Mouse (Mus musculus) adrenal gland, adult 8-10 months (tissue): Measurements from ENCODE around the gene Zfp141. TPM values are rescaled to one million over a fixed set of nuclear protein-coding genes. Genes with fewer than 3 reads are reported as not detected.

Source experiments
- DNase-seq: peaks from one replicate; pipeline ENCODE4 v3.0.0; 2022
- total RNA-seq, 4 experiments: library from RNA; stranded (reverse); gene quantifications; 2 replicates each; pipeline ENCODE4 v1.2.4; 2022

Zfp141 gene
- 10 to 100 TPM; 14.7 to 28.4 (median 20.0) TPM for total RNA-seq

GRCm38 (mm10) chr7:42505588-42505987, at the start of gene Zfp141:
Gene Zfp141 (minus strand): TSS chr7:42505740.
- peak; percentile 86 for DNase-seq

- no peak for DNase-seq
Measured at GRCm38 (mm10) chr7:42551766-42552165, 46.2 kb upstream of the Zfp141 start.

- DNase-seq = no peak
Measured at GRCm38 (mm10) chr7:42505186-42505585, 354 bp downstream of the Zfp141 start.

DNA sequence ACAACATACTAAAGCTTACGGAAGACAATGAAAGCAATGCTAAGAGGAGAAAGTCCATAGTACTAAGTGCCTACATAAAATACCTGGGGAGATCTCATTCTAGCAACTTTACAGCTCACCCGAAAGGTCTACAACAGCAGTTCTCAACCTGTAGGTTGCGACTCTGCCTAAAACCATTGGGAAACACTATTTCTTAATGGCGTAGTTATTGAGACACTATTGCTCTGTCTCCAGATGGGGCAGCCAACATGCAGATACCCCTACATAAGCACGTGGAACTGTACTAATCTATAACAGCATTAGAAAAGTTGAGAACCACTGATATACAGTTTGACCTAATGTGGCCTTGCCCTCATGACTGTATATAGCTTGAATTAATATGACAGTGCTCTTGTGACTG, 7.3 kb downstream of the Zfp141 start:
- no peak for DNase-seq

GRCm38 (mm10) chr7:42497356-42497755, 8.2 kb downstream of the Zfp141 start:
- DNase-seq = no peak

DNA sequence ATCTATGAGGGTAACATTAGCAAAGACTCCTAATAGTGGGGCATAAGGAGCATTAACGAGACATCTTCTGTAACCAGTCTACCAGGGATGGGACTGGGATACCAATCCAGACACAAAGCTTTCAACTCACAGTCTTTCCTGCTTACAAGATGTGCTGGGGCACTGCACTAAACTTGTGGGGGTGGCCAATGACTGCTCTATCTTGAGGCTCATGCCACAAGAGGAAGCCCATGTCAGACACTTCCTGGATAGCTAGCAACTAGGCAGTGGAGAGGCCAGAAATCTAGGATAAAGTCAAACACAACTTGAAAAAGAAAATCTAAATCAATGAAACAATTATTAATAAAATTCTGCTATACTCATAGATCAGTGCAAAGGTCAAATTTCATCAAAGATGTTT, 9.3 kb downstream of the Zfp141 start:
- no peak for DNase-seq

DNA sequence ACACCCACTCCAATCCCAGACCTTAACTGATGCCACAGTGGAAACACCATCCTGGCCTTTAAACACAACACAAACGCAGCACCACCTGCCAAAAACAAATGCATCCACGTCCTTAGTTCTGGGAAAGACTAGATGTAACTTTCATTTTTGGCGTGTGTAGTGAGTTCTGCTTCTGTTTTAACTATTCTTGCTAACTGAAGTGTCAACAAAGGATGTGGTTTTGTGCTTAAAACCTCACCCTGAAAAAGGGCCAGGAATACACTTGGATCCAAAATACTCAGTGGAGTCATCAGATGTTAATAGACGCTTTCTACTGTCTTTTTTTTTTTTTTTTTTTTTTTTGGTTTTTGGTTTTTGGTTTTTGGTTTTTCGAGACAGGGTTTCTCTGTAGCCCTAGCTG, 14.7 kb downstream of the Zfp141 start:
- no peak for DNase-seq

- no peak for DNase-seq
Measured at GRCm38 (mm10) chr7:42490358-42490757, 15.2 kb downstream of the Zfp141 start.

- no peak for DNase-seq
Measured at GRCm38 (mm10) chr7:42454640-42455039, 50.9 kb downstream of the Zfp141 start.

GRCm38 (mm10) chr7:42450618-42451017, 54.9 kb downstream of the Zfp141 start:
- DNase-seq = no peak

GRCm38 (mm10) chr7:42447850-42448249, 57.7 kb downstream of the Zfp141 start, which contains the start of gene 4933421I07Rik:
Gene 4933421I07Rik (minus strand): TSS chr7:42448120.
- DNase-seq = no peak

GRCm38 (mm10) chr7:42447352-42447751, 58.2 kb downstream of the Zfp141 start:
- no peak for DNase-seq

Other genes starting within 250 kb of the Zfp141 start
- gene Vmn2r61, start 245.7 kb downstream of the Zfp141 start, total RNA-seq = not detected
- gene 4933421I07Rik, start 57.6 kb downstream of the Zfp141 start, total RNA-seq = not detected
- gene Gm21028, start 72.8 kb upstream of the Zfp141 start, total RNA-seq = not detected
- gene Zfp977, start 86.8 kb upstream of the Zfp141 start, total RNA-seq = 1 to 10 TPM; 1.0 to 4.0 (median 1.5) TPM
- gene Zfp976, start 136.8 kb upstream of the Zfp141 start, total RNA-seq = 1 to 10 TPM; 5.2 to 8.0 (median 7.0) TPM
- 10 to 100 TPM in 1 of 4 experiments, 1 to 10 TPM in 3; 5.0 to 10.2 (median 6.4) TPM for gene Zfp975, start 187.0 kb upstream of the Zfp141 start, total RNA-seq
- under 1 TPM in 2 of 4 experiments, not detected in 2; 0.08 to 0.15 TPM for gene Gm17067, start 221.3 kb upstream of the Zfp141 start, total RNA-seq